Mouse (Mus musculus) neural tube, embryonic 12.5 days (tissue): ENCODE measurements around the gene Cd320. TPM values are rescaled to one million over a fixed set of nuclear protein-coding genes. Genes with fewer than 3 reads are reported as not detected.
A peak's percentile ranks its signal among the peaks of the same experiment; 100 is the strongest.
"Not testable (repeated sequence)": the region's sequence is repeated elsewhere in the genome, so short reads cannot be mapped to it uniquely, and the experiment has no call there.

ENCODE experiments used
- ATAC-seq: fragments of 200-750 bp; cut with Nextera tagmentation; 2 replicates; pipeline ENCODE4 v1.8.0; 2017; ENCODE audit warnings: low read depth, mild to moderate bottlenecking, moderate TSS enrichment, moderate library complexity; ENCODE audit not compliant: low FRiP score
- H3K27ac ChIP-seq: fragments of 300-500 bp; sonication (generic); 2 replicates; pipeline ENCODE4 v1.5.1; 2016
- H3K27me3 ChIP-seq: fragments of 300-500 bp; sonication (generic); replicated peaks from 2 replicates; pipeline ENCODE4 v1.6.1; 2016; ENCODE audit warnings: mild to moderate bottlenecking
- H3K36me3 ChIP-seq: fragments of 300-500 bp; sonication (generic); 2 replicates; pipeline ENCODE4 v1.6.1; 2016; ENCODE audit warnings: mild to moderate bottlenecking
- H3K4me1 ChIP-seq: fragments of 300-500 bp; sonication (generic); 2 replicates; pipeline ENCODE4 v1.6.1; 2016
- H3K4me2 ChIP-seq: fragments of 300-500 bp; sonication (generic); replicated peaks from 2 replicates; pipeline ENCODE4 v1.6.1; 2016; ENCODE audit warnings: mild to moderate bottlenecking
- H3K4me3 ChIP-seq: fragments of 300-500 bp; sonication (generic); 2 replicates; pipeline ENCODE4 v1.5.1; 2016
- H3K9ac ChIP-seq: fragments of 300-500 bp; sonication (generic); 2 replicates; pipeline ENCODE4 v1.6.1; 2016; ENCODE audit warnings: mild to moderate bottlenecking
- H3K9me3 ChIP-seq: fragments of 300-500 bp; sonication (generic); 2 replicates; pipeline ENCODE4 v1.6.1; 2016; ENCODE audit warnings: mild to moderate bottlenecking
- WGBS: fragments of 180-500 bp; shearing (Covaris S2); methylation state at CpG from one replicate; pipeline ENCODE4 v1.1.7; 2016; 5-methylcytosine and 5-hydroxymethylcytosine counted together
- polyA plus RNA-seq: library from polyadenylated mRNA; unstranded; fragments of >200 nt; fragmentation: Nextera tagmentation; extraction: Ambion mirVana; gene quantifications from 2 replicates; pipeline ENCODE4 v1.2.1, GENCODE M21; 2016

Cd320 gene
- polyA plus RNA-seq, 1 experiment from 2014 or later, result 61.8 TPM

GRCm38 (mm10) chr17:33815399-33815798, 27.5 kb upstream of the Cd320 start:
- Histone ChIP-seq H3K9me3 (no peaks in the 10 kb centered on the region), H3K4me2 (no peak overlapping the region), H3K27ac (no peak overlapping the region), H3K9ac (no peak overlapping the region), H3K36me3 (peaks cover 18% of the 10 kb centered on the region), H3K27me3 (peaks cover 10% of the 10 kb centered on the region), H3K4me3 (no peak overlapping the region), H3K4me1 (peaks cover 22% of the 10 kb centered on the region)
- no peak for ATAC-seq
- WGBS, result 90% methylated on average over 6 of the region's 6 CpGs

GRCm38 (mm10) chr17:33816612-33817011, 26.3 kb upstream of the Cd320 start:
- peak overlapping the region; percentile 87 for H3K4me2 ChIP-seq
- H3K9me3 ChIP-seq, result no peaks in the 10 kb centered on the region
- 80% methylated on average over 5 of the region's 5 CpGs for WGBS
- no peak for ATAC-seq
- peaks cover 2% of the 10 kb centered on the region; the same call in 1 of the 2 replicates for H3K27me3 ChIP-seq
- H3K4me1 ChIP-seq, result peaks cover 18% of the 10 kb centered on the region
- no peak overlapping the region for H3K4me3 ChIP-seq
- H3K9ac ChIP-seq, result no peak overlapping the region
- 0 out of 2 replicates have a peak overlapping the region, but pooled peaks have one; percentile 71 for H3K27ac ChIP-seq
- peaks cover 27% of the 10 kb centered on the region for H3K36me3 ChIP-seq

GRCm38 (mm10) chr17:33817184-33817968, 25.5 kb upstream of the Cd320 start:
- Histone ChIP-seq H3K4me3 (peak overlapping the region; percentile 49), H3K27me3 (peaks cover 2% of the 10 kb centered on the region; the same call in 1 of the 2 replicates), H3K9ac (peak overlapping the region; percentile 77), H3K27ac (peak overlapping the region; percentile 71; the same call in 1 of the 2 replicates), H3K4me1 (peaks cover 26% of the 10 kb centered on the region), H3K9me3 (no peaks in the 10 kb centered on the region), H3K4me2 (peak overlapping the region; percentile 87), H3K36me3 (peaks cover 34% of the 10 kb centered on the region)
- under 1% methylated on average over 89 of the region's 89 CpGs for WGBS
- peak; percentile 96 for ATAC-seq

GRCm38 (mm10) chr17:33817969-33818643, 24.8 kb upstream of the Cd320 start:
- H3K27ac ChIP-seq, result peak overlapping the region; percentile 71; the same call in 1 of the 2 replicates
- 20% methylated on average over 33 of the region's 33 CpGs for WGBS
- H3K4me1 ChIP-seq, result peaks cover 32% of the 10 kb centered on the region
- H3K27me3 ChIP-seq, result 0 out of 2 replicates have a peak, but pooled peaks cover under 1% of the 10 kb centered on the region
- peaks cover 40% of the 10 kb centered on the region for H3K36me3 ChIP-seq
- peak overlapping the region; percentile 49 for H3K4me3 ChIP-seq
- ATAC-seq, result peak; percentile 65; the same call in 1 of the 2 replicates
- H3K9me3 ChIP-seq, result no peaks in the 10 kb centered on the region
- peak overlapping the region; percentile 77 for H3K9ac ChIP-seq
- H3K4me2 ChIP-seq, result peak overlapping the region; percentile 87

GRCm38 (mm10) chr17:33822436-33822959, 20.4 kb upstream of the Cd320 start:
- H3K4me1 ChIP-seq, result peaks cover 41% of the 10 kb centered on the region
- whole genome bisulfite sequencing, result 77% methylated on average over 1 of the region's 1 CpGs
- H3K4me2 ChIP-seq, result peak overlapping the region; percentile 95; the same call in 1 of the 2 replicates
- H3K9ac ChIP-seq, result no peak overlapping the region
- H3K36me3 ChIP-seq, result peaks cover 40% of the 10 kb centered on the region
- no peaks in the 10 kb centered on the region for H3K27me3 ChIP-seq
- H3K27ac ChIP-seq, result no peak overlapping the region
- H3K4me3 ChIP-seq, result no peak overlapping the region
- H3K9me3 ChIP-seq, result no peaks in the 10 kb centered on the region
- no peak for ATAC-seq

- H3K27ac ChIP-seq, result not testable (repeated sequence)
- H3K4me1 ChIP-seq, result peaks cover 37% of the 10 kb centered on the region
Observed at GRCm38 (mm10) chr17:33823171-33823570, 19.7 kb upstream of the Cd320 start.

GRCm38 (mm10) chr17:33824084-33824996, 18.6 kb upstream of the Cd320 start, which contains the start of the genes Rps28 and Ndufa7:
Gene Rps28 (minus strand): TSS chr17:33824562.
Gene Ndufa7 (plus strand): TSS chr17:33824572.
- under 1% methylated on average over 51 of the region's 51 CpGs for WGBS
- H3K27me3 ChIP-seq, result no peaks in the 10 kb centered on the region
- H3K9ac ChIP-seq, result peak within 1 kb of the TSS; percentile 85
- no peaks in the 10 kb centered on the region for H3K9me3 ChIP-seq
- peak within 1 kb of the TSS; percentile 73 for H3K4me3 ChIP-seq
- H3K4me2 ChIP-seq, result peak within 1 kb of the TSS; percentile 95
- peak within 1 kb of the TSS; percentile 66 for H3K27ac ChIP-seq
- peaks cover 29% of the 10 kb centered on the region for H3K4me1 ChIP-seq
- peaks cover 32% of the 10 kb centered on the region for H3K36me3 ChIP-seq
- ATAC-seq, result peak; percentile 92

More at GRCm38 (mm10) chr17:33823171-33823570, 19.7 kb upstream of the Cd320 start:
- Histone ChIP-seq H3K9ac (peak overlapping the region; percentile 85), H3K36me3 (peaks cover 40% of the 10 kb centered on the region), H3K4me2 (peak overlapping the region; percentile 95), H3K4me3 (peak overlapping the region; percentile 73)
- ATAC-seq, H3K9me3 ChIP-seq, H3K27me3 ChIP-seq: not testable (repeated sequence)
- WGBS, result 83% methylated on average over 8 of the region's 8 CpGs

GRCm38 (mm10) chr17:33824997-33825330, 17.9 kb upstream of the Cd320 start:
- H3K9me3 ChIP-seq, H3K27me3 ChIP-seq, H3K27ac ChIP-seq, ATAC-seq: not testable (repeated sequence)
- Histone ChIP-seq H3K4me3 (peak overlapping the region; percentile 73), H3K36me3 (peaks cover 32% of the 10 kb centered on the region), H3K9ac (peak overlapping the region; percentile 85), H3K4me1 (peaks cover 29% of the 10 kb centered on the region), H3K4me2 (peak overlapping the region; percentile 95)
- 11% methylated on average over 6 of the region's 6 CpGs for WGBS

- 85% methylated on average over 8 of the region's 8 CpGs for WGBS
- Histone ChIP-seq H3K4me3 (no peak overlapping the region; the same call in 1 of the 2 replicates), H3K4me1 (peaks cover 29% of the 10 kb centered on the region), H3K4me2 (peak overlapping the region; percentile 95), H3K27ac (no peak overlapping the region), H3K9ac (no peak overlapping the region), H3K36me3 (peaks cover 33% of the 10 kb centered on the region), H3K9me3 (no peaks in the 10 kb centered on the region), H3K27me3 (no peaks in the 10 kb centered on the region)
- no peak for ATAC-seq
Observed at GRCm38 (mm10) chr17:33825462-33825861, 17.4 kb upstream of the Cd320 start.

- no peaks in the 10 kb centered on the region for H3K9me3 ChIP-seq
- peaks cover 25% of the 10 kb centered on the region for H3K4me1 ChIP-seq
- H3K4me2 ChIP-seq, result no peak overlapping the region
- no peak overlapping the region for H3K27ac ChIP-seq
- WGBS, result 0% methylated on average over 3 of the region's 3 CpGs
- H3K4me3 ChIP-seq, result no peak overlapping the region
- no peak for ATAC-seq
- no peaks in the 10 kb centered on the region for H3K27me3 ChIP-seq
- H3K9ac ChIP-seq, result no peak overlapping the region
- peaks cover 36% of the 10 kb centered on the region for H3K36me3 ChIP-seq
Observed at GRCm38 (mm10) chr17:33826850-33827249, 16.0 kb upstream of the Cd320 start.

- Histone ChIP-seq H3K27me3 (no peaks in the 10 kb centered on the region), H3K27ac (no peak overlapping the region), H3K36me3 (peaks cover 42% of the 10 kb centered on the region), H3K4me1 (peaks cover 8% of the 10 kb centered on the region), H3K4me2 (no peak overlapping the region), H3K4me3 (no peak overlapping the region), H3K9ac (no peak overlapping the region), H3K9me3 (no peaks in the 10 kb centered on the region)
- ATAC-seq, result no peak
- WGBS, result 83% methylated on average over 2 of the region's 2 CpGs
Observed at GRCm38 (mm10) chr17:33828892-33829291, 14.0 kb upstream of the Cd320 start.
